Mouse (Mus musculus): ENCODE measurements around the gene Zfp36l2.
"Not testable (repeated sequence)": the region's sequence is repeated elsewhere in the genome, so short reads cannot be mapped to it uniquely, and the experiment has no call there.

Zfp36l2 gene

GRCm38 (mm10) chr17:84195835-84196234, 8.1 kb upstream of the Zfp36l2 start:
- no peak for DNase-seq (ENCODE audit: extremely low read depth, low read depth, low spot score)

DNA sequence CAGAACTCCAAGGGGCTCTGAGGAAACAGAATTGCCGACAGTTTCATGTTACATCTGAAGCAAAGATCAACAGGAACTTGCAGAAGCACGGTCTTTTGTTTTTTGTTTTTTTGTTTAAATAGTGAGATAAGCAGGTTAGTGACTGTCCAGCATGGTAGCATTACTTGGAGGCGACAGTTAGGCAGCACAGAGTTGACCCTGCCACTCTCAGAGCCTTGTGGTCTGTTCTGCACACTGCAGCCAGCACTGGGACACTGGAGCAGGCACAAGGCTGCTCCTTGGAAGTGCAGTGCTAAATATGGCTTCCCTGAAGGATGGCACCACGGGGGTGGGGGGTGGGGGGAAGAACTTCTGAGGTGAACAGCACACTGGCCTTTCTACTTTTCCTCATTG, 7.3 kb upstream of the Zfp36l2 start:
- DNase-seq (ENCODE audit: extremely low read depth, low read depth, low spot score), result no peak

GRCm38 (mm10) chr17:84194282-84195002, 6.7 kb upstream of the Zfp36l2 start:
- no peak for DNase-seq (ENCODE audit: extremely low read depth, low read depth, low spot score)

DNA sequence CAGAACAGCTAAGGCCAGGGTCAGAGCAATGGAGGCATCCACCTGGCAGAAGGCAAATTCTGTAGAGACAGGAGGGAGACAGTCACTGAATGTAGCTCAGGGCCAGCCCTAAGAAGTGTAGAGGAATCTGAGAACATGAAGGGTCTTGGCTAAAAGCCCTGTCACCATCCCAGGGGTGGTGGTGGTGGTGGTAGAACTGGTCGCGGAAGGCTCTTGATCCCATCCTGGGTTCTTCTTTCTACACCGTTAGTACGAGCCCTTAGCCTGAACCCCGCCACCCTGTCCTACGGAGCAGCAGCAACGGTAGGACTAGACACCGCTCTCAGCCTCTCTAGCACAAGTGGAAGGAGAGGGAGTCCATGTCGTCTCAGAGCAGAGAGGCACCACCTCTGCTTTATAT, 5.7 kb upstream of the Zfp36l2 start:
- no peak for DNase-seq (ENCODE audit: extremely low read depth, low read depth, low spot score)

DNA sequence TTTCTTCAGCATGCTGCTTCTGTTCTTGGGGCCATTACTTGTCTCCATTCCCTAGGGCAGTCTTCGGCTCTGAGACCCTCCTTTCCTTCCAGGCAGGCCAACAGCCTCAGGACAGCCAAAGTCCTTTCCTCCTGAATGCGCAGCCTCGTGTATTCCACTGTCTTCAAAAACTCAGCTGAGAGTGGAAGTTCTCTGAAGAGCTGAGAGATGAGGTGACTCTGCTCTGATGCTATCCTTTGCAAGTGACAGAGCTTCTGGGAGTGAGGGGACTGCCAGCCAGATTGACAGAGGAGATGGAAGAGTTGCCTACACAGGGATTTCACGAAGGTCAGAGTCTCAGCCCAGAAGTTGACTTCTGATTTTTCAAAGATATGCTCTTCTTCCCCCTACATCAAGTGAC, 4.2 kb upstream of the Zfp36l2 start:
- no peak for DNase-seq (ENCODE audit: extremely low read depth, low read depth, low spot score)

DNA sequence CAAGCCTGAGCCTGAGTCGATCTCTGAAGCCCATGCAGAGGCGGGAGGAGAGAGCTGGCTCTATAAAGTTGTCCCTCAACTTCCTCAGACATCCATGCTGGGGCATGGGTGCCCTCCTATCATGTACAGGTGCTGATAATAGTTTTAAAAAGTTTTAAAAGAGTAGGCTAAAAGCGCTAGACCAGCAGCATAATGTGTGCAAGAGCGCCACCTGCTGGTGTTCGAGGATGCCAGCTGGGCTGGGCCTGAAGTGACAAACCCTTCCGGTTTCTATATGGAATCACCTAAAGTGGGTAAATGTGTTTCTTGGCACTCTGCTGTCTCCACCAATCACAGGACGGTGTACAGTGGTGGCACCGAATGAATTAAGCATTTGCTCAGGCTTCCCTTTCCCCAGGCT, 3.1 kb upstream of the Zfp36l2 start:
- DNase-seq (ENCODE audit: extremely low read depth, low read depth, low spot score), result no peak

DNA sequence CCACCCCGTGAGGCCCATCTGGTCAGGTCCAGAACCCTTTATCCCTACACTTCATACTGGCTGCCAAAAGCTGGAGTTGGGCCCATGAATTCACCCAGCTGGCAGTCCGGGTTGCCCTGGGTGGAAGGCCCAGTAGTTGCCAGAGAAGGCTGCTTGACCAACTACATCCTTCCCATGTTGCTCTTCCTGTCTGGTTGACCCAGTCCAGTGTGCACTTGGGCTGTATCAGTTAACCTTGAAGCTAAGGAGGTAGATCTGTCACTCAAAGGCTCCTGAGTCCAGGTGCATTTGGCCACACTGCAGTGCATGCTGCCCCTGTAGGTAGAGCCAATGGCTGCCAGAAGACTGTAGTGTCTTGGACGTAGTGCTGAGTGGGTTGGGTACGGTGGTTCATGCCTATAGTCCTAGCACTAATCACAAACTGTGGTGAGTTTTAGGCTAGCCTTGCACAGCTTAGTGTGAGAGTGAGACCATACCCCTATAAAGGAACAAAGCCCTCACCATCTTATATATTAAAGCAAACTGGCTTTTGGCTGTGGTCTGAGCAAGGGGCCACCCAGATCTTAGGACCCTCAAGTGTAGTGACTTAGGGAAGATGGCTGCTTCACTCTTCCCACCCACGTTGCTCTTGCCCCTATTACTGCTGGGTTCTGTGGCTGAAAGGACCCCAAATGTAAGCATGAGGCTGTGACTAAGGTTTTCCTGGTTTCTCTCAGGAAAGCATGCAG, 1.5 kb upstream of the Zfp36l2 start:
- no peak for DNase-seq (ENCODE audit: extremely low read depth, low read depth, low spot score)

GRCm38 (mm10) chr17:84188374-84188961, 721 bp upstream of the Zfp36l2 start:
- no peak for DNase-seq (ENCODE audit: extremely low read depth, low read depth, low spot score)

GRCm38 (mm10) chr17:84187264-84187663, 483 bp downstream of the Zfp36l2 start:
- DNase-seq (ENCODE audit: extremely low read depth, low read depth, low spot score), result not testable (repeated sequence)

DNA sequence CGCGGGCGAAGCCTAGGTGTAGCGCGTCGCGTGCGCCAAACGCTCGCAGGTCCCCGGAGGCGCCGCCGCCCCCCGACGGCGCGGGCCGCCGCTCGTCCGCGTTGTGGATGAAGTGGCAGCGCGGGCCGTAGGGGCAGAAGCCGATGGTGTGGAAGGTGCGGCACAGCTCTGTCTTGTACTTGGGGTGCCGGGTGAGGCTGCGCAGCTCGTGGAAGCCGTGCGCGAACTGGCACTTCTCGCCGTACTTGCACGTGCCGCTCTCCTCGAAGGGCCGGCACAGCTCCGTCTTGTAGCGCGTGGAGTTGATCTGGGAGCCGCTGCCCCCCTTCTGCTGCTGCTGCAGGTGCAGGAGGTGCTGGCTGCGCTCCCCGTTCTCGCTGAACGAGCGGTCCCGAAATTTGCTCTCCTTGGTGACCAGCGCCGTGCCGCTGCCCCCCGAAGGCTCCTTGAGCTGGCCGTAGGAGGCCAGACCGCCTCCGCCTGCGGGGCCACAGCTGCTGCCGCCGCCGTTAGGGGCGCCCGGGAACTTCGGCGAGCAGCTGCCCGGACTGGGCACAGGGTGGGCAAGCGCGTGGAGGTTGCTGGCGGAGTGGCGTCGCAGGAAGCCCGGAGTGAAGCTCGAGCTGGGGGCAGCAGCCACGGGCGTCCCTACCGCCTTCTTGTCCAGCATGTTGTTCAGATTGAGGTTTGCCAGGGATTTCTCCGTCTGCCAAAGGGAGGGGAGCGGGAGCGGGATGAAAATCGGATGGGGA, 1.1 kb downstream of the Zfp36l2 start:
- DNase-seq (ENCODE audit: extremely low read depth, low read depth, low spot score), result no peak

- no peak for DNase-seq (ENCODE audit: extremely low read depth, low read depth, low spot score)
Measured at GRCm38 (mm10) chr17:84185581-84186450, 1.9 kb downstream of the Zfp36l2 start.

DNA sequence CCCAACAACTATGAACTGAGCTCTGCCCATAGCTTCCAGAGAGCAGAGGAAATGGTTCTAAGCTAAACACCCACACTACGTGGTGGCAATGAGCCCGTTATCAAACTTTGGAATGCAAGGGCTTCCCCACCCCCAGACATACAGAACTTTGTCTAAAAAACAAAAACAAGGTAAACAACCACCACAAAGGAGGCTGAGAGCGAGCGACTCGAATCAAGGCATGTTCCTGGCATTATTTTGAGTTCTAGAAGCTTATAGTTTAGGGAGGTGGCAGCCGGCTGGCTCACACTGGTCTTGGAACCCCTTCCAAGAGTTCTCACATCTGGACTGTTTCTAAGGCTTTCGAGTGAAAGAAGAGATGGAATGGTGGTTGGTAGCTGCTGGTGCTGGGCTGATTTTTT, 2.7 kb downstream of the Zfp36l2 start:
- no peak for DNase-seq (ENCODE audit: extremely low read depth, low read depth, low spot score)

- no peak for DNase-seq (ENCODE audit: extremely low read depth, low read depth, low spot score)
Measured at GRCm38 (mm10) chr17:84183291-84183781, 4.4 kb downstream of the Zfp36l2 start.

GRCm38 (mm10) chr17:84182311-84183271, 5.2 kb downstream of the Zfp36l2 start:
- DNase-seq (ENCODE audit: extremely low read depth, low read depth, low spot score), result no peak

- no peak for DNase-seq (ENCODE audit: extremely low read depth, low read depth, low spot score)
Measured at GRCm38 (mm10) chr17:84181502-84182310, 6.0 kb downstream of the Zfp36l2 start.

DNA sequence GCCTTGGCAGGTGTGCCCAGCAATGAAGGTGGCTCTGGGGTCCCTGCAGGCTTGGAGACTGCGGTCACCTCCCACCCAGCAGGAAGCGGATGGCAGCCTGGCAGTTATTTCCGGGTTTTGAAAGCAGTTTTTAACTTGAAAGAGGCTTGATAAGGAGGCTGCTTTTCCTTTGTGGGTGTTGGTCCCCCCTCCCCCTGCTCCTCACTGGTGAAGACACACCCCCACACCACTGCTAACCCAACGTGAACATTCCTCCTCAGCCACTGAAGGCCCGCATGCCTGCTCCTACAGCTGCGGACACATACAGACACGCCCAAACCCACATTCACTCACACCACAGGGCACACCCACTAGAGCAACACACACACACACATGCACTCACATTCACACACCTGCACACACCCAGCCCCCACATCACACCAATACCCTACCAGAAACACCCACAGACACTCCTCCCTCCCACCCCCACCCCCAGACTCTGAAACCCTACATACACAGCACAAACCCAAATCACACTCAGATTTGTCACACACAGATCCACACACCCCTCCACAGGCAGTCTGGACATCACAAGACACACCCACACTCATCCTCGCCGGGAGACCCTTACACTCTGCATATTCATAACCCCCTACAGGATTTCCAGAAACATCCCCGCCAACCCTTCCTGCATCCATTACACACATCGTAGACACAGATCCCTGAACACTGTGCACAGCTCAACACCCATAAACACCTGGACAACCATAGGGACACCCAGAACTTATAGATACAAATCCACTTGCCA, 6.8 kb downstream of the Zfp36l2 start:
- no peak for DNase-seq (ENCODE audit: extremely low read depth, low read depth, low spot score)

DNA sequence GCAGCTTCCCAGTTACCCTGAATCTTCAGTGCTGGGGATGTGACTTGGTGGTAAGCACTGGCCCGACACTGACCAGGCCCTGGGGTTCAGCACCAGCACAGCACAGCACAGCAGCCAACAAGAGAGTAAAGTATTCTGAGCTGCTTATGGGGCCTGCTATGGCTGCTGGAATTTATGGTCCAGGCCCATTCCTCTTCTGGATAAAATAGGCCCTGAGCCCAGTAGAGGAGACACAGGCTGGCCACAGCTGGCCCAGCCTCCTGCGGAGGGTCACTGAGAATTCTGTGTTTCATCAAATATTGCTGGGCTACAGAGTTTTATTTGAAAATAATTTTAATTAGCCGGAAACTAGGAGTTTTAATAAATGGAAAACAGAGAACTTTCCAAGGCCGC, 7.8 kb downstream of the Zfp36l2 start:
- no peak for DNase-seq (ENCODE audit: extremely low read depth, low read depth, low spot score)

All from fat pad, adult 2 months (tissue).